7 mouse cellular contexts compared by ENCODE assay signal in genomic region chr11:107027431-107028274, GRCm38 (mm10). TPM values are rescaled to one million over a fixed set of nuclear protein-coding genes. Genes with fewer than 3 reads are reported as not detected.
DNase-seq lines count a peak whose midpoint lies in the region; ATAC-seq lines count a peak whose summit lies in the region.

No protein-coding gene starts in this region.

- peak overlapping the region; percentile 92 for H3K27ac ChIP-seq in hindbrain, embryonic 16.5 days (ENCODE audit: low read depth, low read length)

- no peaks in the 10 kb centered on the region for H3K9me3 ChIP-seq in hindbrain, embryonic 16.5 days (ENCODE audit: control insufficient read depth, low read length)

- peaks cover 22% of the 10 kb centered on the region for H3K4me1 ChIP-seq in hindbrain, embryonic 16.5 days (ENCODE audit: control insufficient read depth, insufficient read depth, low read depth, low read length)

- intact Hi-C loops in left cerebral cortex, postnatal 10 days (cut with DNase I): no loop called here

- ATAC-seq in hindbrain, embryonic 16.5 days: peak; percentile 91
- peak; percentile 73 for ATAC-seq in megakaryocyte progenitor cell, adult 5-6 weeks (replicated peaks; ENCODE audit: poor library complexity)

- H3K9ac ChIP-seq in hindbrain, embryonic 16.5 days (ENCODE audit: low read depth, low read length): peak overlapping the region; percentile 77

- H3K27me3 ChIP-seq in hindbrain, embryonic 16.5 days (replicated peaks; ENCODE audit: control insufficient read depth, insufficient read depth, low read length): no peaks in the 10 kb centered on the region

- no peaks in the 10 kb centered on the region for H3K36me3 ChIP-seq in hindbrain, embryonic 16.5 days (ENCODE audit: control insufficient read depth, insufficient read depth, low read length)

- H3K4me3 ChIP-seq in hindbrain, embryonic 16.5 days (ENCODE audit: low read length): peak overlapping the region; percentile 72

- peak overlapping the region; percentile 82 for H3K4me2 ChIP-seq in hindbrain, embryonic 16.5 days (ENCODE audit: low read length)

- under 1% methylated on average over 83 of the region's 107 CpGs for WGBS in hindbrain, embryonic 16.5 days

- peak; percentile 92 to 96 for DNase-seq in adrenal gland, adult (ENCODE audit: inconsistent age in 2 of 2, low spot score in 1 of 2)
- DNase-seq in cerebellum, postnatal 4 days (ENCODE audit: low spot score in 2 of 2): peak; percentile 76 to 91
- peak; percentile 80 for DNase-seq in gastrocnemius, adult 18-20 months (ENCODE audit: low spot score)
- DNase-seq in left cerebral cortex, postnatal 10 days (ENCODE audit: extremely low spot score in 1 of 2, low spot score in 2 of 2): peak; percentile 85 to 95
- peak; percentile 80 to 81 for DNase-seq in right cerebral cortex, postnatal 36 days (ENCODE audit: low spot score in 2 of 2)

RNA-seq across cellular contexts. Expression of gene 1810010H24Rik, which starts 2.2 kb away (rescaled TPM):
- 1 to 10 TPM; 1.5 TPM for total RNA-seq in gastrocnemius, adult 18-20 months (2021)
- 4.7 and 5.1 TPM in 2 replicates for polyA plus RNA-seq in hindbrain, embryonic 16.5 days (2015; fragmentation: Nextera tagmentation; extraction: Ambion mirVana)
- total RNA-seq in left cerebral cortex, postnatal 10 days (2021): 1 to 10 TPM; 4.3 to 4.6 TPM
- not detected in 2 replicates for total RNA-seq in megakaryocyte progenitor cell, adult 5-6 weeks (2015)
- total RNA-seq in megakaryocyte progenitor cell, adult 5-6 weeks (2017): not detected in 2 replicates

RNA-seq across cellular contexts. Expression of gene Kpna2, which starts 28.3 kb away (rescaled TPM):
- total RNA-seq in gastrocnemius, adult 18-20 months (2021): 10 to 100 TPM in 1 of 2 experiments, 1 to 10 TPM in 1; 9.4 to 10.3 TPM
- polyA plus RNA-seq in hindbrain, embryonic 16.5 days (2015; fragmentation: Nextera tagmentation; extraction: Ambion mirVana): 132 and 165 TPM in 2 replicates
- 10 to 100 TPM; 35.5 to 45.2 TPM for total RNA-seq in left cerebral cortex, postnatal 10 days (2021)
- total RNA-seq in megakaryocyte progenitor cell, adult 5-6 weeks (2015): 322 and 354 TPM in 2 replicates
- 249 and 283 TPM in 2 replicates for total RNA-seq in megakaryocyte progenitor cell, adult 5-6 weeks (2017)

Comparison
In these comparisons a context has a peak if more than half of its experiments do, and no peak if none do; other contexts are left out.
1. Peak in every context shown above with its lines: DNase-seq, ATAC-seq, H3K4me3 ChIP-seq and H3K27ac ChIP-seq.
2. RNA of gene Kpna2, which starts 28.3 kb away (total RNA-seq): 249 to 354 TPM in megakaryocyte progenitor cell, adult 5-6 weeks; 35.5 to 45.2 TPM in left cerebral cortex, postnatal 10 days and 9.4 to 10.3 TPM in gastrocnemius, adult 18-20 months; every median in the first group is over 4 times any median in the second.